Mouse (Mus musculus) heart, adult 10 weeks (tissue): ENCODE data around the gene Zfp292. TPM values are rescaled to one million over a fixed set of nuclear protein-coding genes. Genes with fewer than 3 reads are reported as not detected.

ENCODE experiments used
- polyA plus RNA-seq: library from polyadenylated mRNA; stranded (reverse); fragments of 350-450 nt; fragmentation: Illumina TruSeq; extraction: RNeasy Lipid Tissue Mini Kit (QIAGEN cat#74804); gene quantifications from one replicate; pipeline ENCODE4 v1.2.3, GENCODE M21; 2014; ENCODE audit warnings: low read depth, low replicate concordance

Zfp292 gene
- 7.5 TPM for polyA plus RNA-seq

GRCm38 (mm10) chr4:34882818-34883217 lies at the start of gene Zfp292:
TSS of gene Zfp292 (minus strand) at chr4:34882960.

GRCm38 (mm10) chr4:34893479-34893878 lies 10.7 kb upstream of the Zfp292 start, which contains the start of gene Cga:
TSS of gene Cga (plus strand) at chr4:34893779.

GRCm38 (mm10) chr4:34777677-34778527 lies 104.9 kb downstream of the Zfp292 start, which contains the start of gene Smim8:
TSS of gene Smim8 (minus strand) at chr4:34778423.

DNA sequence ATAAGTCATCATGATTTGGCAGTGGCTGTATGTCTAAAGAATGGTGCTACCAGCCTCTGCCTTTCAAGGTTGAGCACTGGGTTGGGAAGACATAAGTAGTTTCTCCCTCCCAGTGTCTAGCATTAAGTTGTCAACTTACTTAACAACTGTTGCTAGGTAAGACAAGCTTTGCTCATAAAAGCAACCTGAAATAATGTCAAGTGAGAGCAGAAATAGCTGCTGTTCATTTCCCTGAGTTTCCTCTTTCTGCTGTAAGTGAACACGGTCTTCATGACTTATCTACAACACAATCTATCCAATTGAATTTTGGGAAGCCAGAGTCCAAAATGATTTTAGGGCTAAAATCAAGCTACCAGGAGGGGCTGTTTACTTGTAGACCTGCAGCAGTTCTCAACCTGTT lies 126.6 kb downstream of the Zfp292 start, which contains the start of gene Gm136:
TSS of gene Gm136 (minus strand) at position 101 of the 400 bp plus-strand sequence.

Other genes starting within 250 kb of the Zfp292 start
- 15.6 TPM for gene Slc35a1, start 195.5 kb downstream of the Zfp292 start, polyA plus RNA-seq
- gene Cfap206, start 152.8 kb downstream of the Zfp292 start, polyA plus RNA-seq = not detected
- gene Gm136, start 126.7 kb downstream of the Zfp292 start, polyA plus RNA-seq = not detected
- 98.5 TPM for gene Smim8, start 104.5 kb downstream of the Zfp292 start, polyA plus RNA-seq
- gene Cga, start 10.8 kb upstream of the Zfp292 start, polyA plus RNA-seq = not detected